Mouse (Mus musculus): ENCODE results near the gene Cep152. TPM values are rescaled to one million over a fixed set of nuclear protein-coding genes. Genes with fewer than 3 reads are reported as not detected.

Cep152 gene
- polyA plus RNA-seq, 1 experiment from 2014 or later = 6.6 TPM

DNA sequence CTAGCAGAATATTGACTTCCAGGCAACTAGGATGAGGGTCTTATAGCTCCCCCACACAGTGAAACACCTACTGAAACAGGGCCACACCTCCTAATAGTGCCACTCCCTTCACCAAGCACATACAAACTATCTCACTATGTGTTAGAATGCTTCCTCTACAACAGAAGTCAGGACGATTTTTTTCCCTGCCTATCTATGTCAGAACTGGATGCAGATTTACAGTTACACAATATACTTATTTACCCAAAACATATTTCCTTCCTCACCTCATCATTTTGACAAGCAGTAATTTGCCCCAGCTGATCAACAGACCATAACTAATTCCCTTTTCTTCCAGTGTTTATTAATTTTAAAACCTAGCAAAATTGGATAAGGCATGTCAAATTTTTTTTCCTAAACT is 81.3 kb downstream of the Cep152 start:
- WGBS = 76% methylated on average over 1 of the region's 1 CpGs
- no peaks in the 10 kb centered on the region for H3K36me3 ChIP-seq
- no peaks in the 10 kb centered on the region for H3K9me3 ChIP-seq
- no peak overlapping the region for H3K4me3 ChIP-seq
- H3K4me1 ChIP-seq = no peaks in the 10 kb centered on the region
- H3K27ac ChIP-seq = no peak overlapping the region
- no peak overlapping the region for H3K4me2 ChIP-seq (replicated peaks)
- ATAC-seq (ENCODE audit: low FRiP score, low read depth) = no peak
- H3K9ac ChIP-seq = no peak overlapping the region
- no peaks in the 10 kb centered on the region for H3K27me3 ChIP-seq (replicated peaks)

DNA sequence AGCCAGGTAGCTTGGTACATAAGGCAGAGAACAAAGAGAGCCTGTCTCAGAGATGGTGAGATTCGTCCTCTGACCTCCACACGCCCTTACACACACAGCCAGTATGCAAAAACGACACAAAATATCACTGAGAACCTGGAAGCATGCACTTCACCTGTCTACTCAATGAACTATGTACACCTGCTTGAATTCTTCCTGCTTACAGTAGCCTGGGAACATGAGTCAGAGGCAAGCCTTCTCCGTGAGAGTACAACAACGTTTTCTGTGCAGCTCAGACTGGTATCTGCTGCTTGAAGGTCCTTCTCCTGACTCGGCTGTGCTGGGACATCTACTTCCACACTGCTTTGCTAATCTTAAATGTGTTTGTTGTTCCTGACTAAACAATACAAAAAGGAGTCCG is 83.5 kb downstream of the Cep152 start:
- whole genome bisulfite sequencing = 86% methylated on average over 7 of the region's 7 CpGs
- no peak overlapping the region for H3K27ac ChIP-seq

DNA sequence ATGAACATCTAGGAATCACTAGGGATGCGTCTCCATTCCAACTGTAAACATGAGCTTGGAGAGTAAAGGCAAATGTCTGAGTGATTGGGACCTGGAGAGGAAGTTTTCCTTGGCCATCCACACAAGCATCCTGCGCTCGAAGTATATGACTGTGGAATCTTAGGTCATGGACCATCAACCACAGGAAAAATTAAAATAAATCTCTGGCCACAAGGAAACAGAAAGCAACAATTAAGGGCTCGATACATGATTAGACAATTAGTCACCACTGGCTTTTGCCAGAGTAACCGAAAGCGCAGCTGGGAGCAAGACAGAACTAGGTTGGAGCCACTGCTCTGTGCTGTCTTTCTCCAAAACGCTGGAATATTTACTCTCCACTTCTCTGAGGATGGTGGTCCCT is 84.3 kb downstream of the Cep152 start:
- H3K27ac ChIP-seq = no peak overlapping the region
- 87% methylated on average over 7 of the region's 7 CpGs for WGBS
- H3K4me3 ChIP-seq = no peak overlapping the region
- H3K9me3 ChIP-seq = no peaks in the 10 kb centered on the region
- H3K27me3 ChIP-seq (replicated peaks) = no peaks in the 10 kb centered on the region
- no peak overlapping the region for H3K4me2 ChIP-seq (replicated peaks)
- ATAC-seq (ENCODE audit: low FRiP score, low read depth) = no peak
- no peak overlapping the region for H3K9ac ChIP-seq
- no peaks in the 10 kb centered on the region for H3K36me3 ChIP-seq
- H3K4me1 ChIP-seq = no peaks in the 10 kb centered on the region

More for the DNA sequence above, 83.5 kb downstream of the Cep152 start:
- Histone ChIP-seq H3K4me3 (no peak overlapping the region), H3K9ac (no peak overlapping the region), H3K9me3 (no peaks in the 10 kb centered on the region), H3K4me2 (replicated peaks) (no peak overlapping the region), H3K36me3 (no peaks in the 10 kb centered on the region), H3K27me3 (replicated peaks) (no peaks in the 10 kb centered on the region), H3K4me1 (no peaks in the 10 kb centered on the region)
- no peak for ATAC-seq (ENCODE audit: low FRiP score, low read depth)

DNA sequence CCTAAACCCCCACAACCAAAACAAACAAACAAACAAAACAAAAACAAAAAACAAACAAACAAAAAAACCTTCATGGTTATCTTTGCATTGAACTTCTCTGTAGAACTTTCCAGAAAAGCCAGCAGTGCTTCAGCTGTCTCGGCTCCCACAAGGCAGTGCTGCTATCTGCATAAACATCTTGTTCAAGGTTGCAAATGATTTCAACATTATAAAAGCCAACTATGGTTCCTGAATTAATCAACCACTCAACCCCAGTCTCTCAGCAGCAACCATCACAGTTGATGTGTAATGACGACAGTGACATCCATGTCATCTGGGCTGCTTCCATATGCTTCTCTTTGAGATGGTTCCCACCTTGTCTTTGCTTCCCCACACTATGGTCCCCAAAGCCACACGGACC is 85.3 kb downstream of the Cep152 start:
- no peak overlapping the region for H3K4me3 ChIP-seq
- no peaks in the 10 kb centered on the region for H3K27me3 ChIP-seq (replicated peaks)
- H3K4me1 ChIP-seq = no peaks in the 10 kb centered on the region
- H3K9me3 ChIP-seq = no peaks in the 10 kb centered on the region
- no peak overlapping the region for H3K9ac ChIP-seq
- WGBS = 95% methylated on average over 3 of the region's 3 CpGs
- no peak overlapping the region for H3K27ac ChIP-seq
- ATAC-seq (ENCODE audit: low FRiP score, low read depth) = no peak
- no peak overlapping the region for H3K4me2 ChIP-seq (replicated peaks)
- H3K36me3 ChIP-seq = no peaks in the 10 kb centered on the region

DNA sequence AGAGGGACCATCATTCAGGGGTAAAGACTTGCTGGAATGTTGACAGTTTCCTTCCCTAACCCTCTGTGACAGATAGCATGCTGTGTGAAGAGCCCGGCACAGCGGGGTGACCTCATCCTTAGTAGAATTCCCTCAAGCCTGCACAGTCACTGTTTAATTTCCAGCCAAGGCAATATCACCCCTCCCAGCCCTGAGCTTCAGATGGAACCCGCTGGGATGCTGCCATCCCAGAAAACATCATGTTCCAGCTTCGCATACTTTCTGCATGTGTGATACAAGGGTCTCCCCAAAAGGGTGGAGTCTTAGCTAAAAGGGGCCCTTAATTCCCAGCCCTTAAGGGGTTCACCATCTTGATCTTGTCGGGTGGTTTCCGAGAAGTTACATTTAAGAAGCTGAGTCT is 94.2 kb downstream of the Cep152 start:
- H3K27me3 ChIP-seq (replicated peaks) = no peaks in the 10 kb centered on the region
- WGBS = 85% methylated on average over 6 of the region's 6 CpGs

DNA sequence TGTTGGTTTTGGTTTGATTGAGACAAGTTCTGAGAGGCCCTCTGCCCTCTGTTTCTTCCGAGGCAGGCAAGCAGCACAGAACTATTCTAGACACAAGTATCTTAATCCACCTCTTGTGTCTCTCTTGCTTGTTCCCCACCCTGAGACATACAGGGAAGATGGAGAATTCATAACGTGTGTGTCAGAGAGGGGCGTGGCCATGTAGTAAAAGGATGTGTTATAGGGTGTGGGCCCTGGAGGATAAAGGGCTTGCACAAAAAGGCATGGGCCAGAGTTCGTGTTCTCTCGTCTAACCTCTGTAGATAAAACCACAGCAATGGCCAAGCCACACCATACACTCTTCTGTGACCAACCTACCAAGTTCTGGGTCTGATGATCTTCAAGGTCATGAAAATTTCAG is 98.3 kb downstream of the Cep152 start:
- Histone ChIP-seq H3K4me1 (no peaks in the 10 kb centered on the region), H3K4me2 (replicated peaks) (no peak overlapping the region), H3K9me3 (no peaks in the 10 kb centered on the region), H3K9ac (no peak overlapping the region), H3K27ac (no peak overlapping the region), H3K4me3 (no peak overlapping the region), H3K36me3 (no peaks in the 10 kb centered on the region), H3K27me3 (replicated peaks) (no peaks in the 10 kb centered on the region)
- ATAC-seq (ENCODE audit: low FRiP score, low read depth) = no peak
- 88% methylated on average over 5 of the region's 5 CpGs for WGBS

More for the DNA sequence above, 94.2 kb downstream of the Cep152 start:
- no peaks in the 10 kb centered on the region for H3K36me3 ChIP-seq
- no peak overlapping the region for H3K27ac ChIP-seq
- H3K4me1 ChIP-seq = no peaks in the 10 kb centered on the region
- no peak overlapping the region for H3K4me2 ChIP-seq (replicated peaks)
- no peak for ATAC-seq (ENCODE audit: low FRiP score, low read depth)
- no peak overlapping the region for H3K4me3 ChIP-seq
- H3K9me3 ChIP-seq = no peaks in the 10 kb centered on the region
- H3K9ac ChIP-seq = no peak overlapping the region

DNA sequence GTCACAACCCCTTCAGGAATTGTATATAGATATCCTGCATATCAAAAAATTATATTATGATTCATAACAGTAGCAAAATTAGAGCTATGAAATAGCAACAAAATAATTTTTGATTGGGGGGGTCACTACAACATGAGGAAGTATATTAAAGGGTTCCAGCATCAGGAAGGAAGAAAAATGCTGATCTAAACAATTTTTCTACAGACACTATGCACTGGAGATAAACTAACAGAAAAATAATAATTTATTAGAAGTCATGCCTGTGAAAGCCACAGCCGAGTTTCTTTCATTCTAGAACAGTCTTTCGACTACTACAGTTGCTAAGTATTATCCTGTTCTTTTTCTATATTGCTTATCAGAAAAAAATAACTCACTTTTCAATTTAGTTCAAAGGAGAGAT is 99.4 kb downstream of the Cep152 start:
- no peaks in the 10 kb centered on the region for H3K9me3 ChIP-seq

DNA sequence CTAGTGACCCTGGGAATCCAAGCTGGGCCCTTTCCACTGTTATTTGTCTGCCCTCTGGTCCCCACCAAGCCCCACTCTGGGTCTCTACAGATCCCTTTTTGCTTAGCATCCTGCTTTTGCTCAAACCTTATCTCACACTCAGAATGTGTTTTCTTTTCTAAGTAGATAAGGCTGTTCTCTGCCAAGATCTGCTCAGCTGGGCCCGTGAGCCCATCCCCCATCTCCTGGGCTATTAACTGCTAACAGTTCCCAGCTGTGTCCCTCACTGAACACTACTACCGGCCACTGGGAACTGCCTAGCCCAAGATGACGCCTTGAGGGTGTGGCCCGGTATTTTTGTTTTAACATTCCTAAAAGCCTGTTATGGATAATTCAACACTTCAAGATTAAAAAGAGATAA is 108.3 kb downstream of the Cep152 start:
- peak; percentile 72; the same call in 1 of the 2 replicates for ATAC-seq (ENCODE audit: low FRiP score, low read depth)
- 20% methylated on average over 4 of the region's 4 CpGs for WGBS
- H3K27me3 ChIP-seq (replicated peaks) = no peaks in the 10 kb centered on the region; the same call in 1 of the 2 replicates
- no peak overlapping the region for H3K4me3 ChIP-seq
- H3K27ac ChIP-seq = no peak overlapping the region
- no peaks in the 10 kb centered on the region for H3K4me1 ChIP-seq
- no peak overlapping the region for H3K9ac ChIP-seq
- H3K9me3 ChIP-seq = no peaks in the 10 kb centered on the region
- H3K4me2 ChIP-seq (replicated peaks) = no peak overlapping the region
- no peaks in the 10 kb centered on the region for H3K36me3 ChIP-seq

More for the DNA sequence above, 99.4 kb downstream of the Cep152 start:
- no peak overlapping the region for H3K27ac ChIP-seq
- H3K4me3 ChIP-seq = no peak overlapping the region
- H3K4me2 ChIP-seq (replicated peaks) = no peak overlapping the region
- no peak overlapping the region for H3K9ac ChIP-seq
- no peaks in the 10 kb centered on the region for H3K4me1 ChIP-seq
- H3K27me3 ChIP-seq (replicated peaks) = no peaks in the 10 kb centered on the region
- no peak for ATAC-seq (ENCODE audit: low FRiP score, low read depth)
- WGBS = 89% methylated on average over 2 of the region's 2 CpGs
- H3K36me3 ChIP-seq = no peaks in the 10 kb centered on the region

DNA sequence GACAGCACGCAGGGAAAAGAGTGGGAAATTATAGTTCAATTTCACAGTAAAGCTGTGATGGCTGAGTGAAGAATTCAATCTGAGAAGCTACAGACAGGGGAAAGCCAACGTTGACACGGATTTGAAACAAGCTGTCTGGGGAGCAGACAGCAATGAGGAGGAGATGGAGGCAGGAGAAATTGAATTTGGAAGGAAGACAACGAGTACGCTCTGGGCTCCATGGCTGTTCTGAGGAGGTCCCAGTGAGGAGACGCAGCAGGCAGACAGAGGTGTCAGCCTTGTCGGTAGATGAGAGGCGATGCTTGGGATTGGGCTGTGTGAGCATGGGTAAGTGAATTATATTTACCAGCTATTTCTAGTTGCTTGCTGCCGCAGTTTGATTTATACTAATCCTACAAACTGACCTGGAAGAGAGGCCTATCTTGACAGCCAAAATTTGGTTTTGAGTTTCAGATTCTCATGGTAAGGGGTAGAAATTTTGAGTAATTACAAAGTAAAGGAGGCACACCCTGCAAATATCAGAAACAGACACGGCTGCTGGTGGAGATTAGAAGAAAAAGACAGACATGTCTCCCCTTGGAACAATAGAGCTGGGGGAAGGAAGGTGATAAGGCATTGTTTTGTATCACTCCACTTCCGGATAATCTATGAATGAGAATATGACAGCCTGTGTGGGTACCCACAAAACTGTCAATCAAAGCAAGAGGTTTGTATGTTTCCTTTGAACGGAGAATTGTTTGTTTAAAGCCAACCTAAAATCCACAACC is 109.4 kb downstream of the Cep152 start:
- Histone ChIP-seq H3K9ac (no peak overlapping the region), H3K4me1 (no peaks in the 10 kb centered on the region), H3K4me2 (replicated peaks) (no peak overlapping the region), H3K27ac (no peak overlapping the region), H3K4me3 (no peak overlapping the region), H3K27me3 (replicated peaks) (no peaks in the 10 kb centered on the region; the same call in 1 of the 2 replicates), H3K36me3 (no peaks in the 10 kb centered on the region), H3K9me3 (no peaks in the 10 kb centered on the region)
- 85% methylated on average over 12 of the region's 12 CpGs for WGBS
- no peak for ATAC-seq (ENCODE audit: low FRiP score, low read depth)

DNA sequence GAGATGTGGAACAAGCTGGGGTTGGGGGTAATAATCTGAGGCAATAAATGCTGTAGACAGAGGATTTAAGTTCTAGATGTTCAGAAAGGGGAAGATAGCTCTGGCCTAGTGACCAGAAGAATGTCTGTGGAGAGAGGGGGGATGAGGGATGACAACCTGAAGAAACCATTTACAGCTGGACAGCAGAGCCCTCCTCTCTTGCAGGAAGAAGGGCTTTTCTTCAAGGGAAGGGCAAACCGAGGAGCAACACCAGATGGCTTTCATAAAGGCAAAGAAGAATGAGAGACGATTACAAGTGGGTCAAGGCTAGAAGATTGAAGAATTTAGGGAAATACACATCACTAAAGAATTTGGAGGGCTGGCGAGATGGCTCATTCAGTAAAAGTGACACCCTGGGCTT is 110.5 kb downstream of the Cep152 start:
- Histone ChIP-seq H3K27ac (no peak overlapping the region), H3K4me1 (no peaks in the 10 kb centered on the region), H3K9ac (no peak overlapping the region), H3K9me3 (no peaks in the 10 kb centered on the region), H3K36me3 (no peaks in the 10 kb centered on the region), H3K4me2 (replicated peaks) (no peak overlapping the region), H3K4me3 (no peak overlapping the region), H3K27me3 (replicated peaks) (no peaks in the 10 kb centered on the region; the same call in 1 of the 2 replicates)
- ATAC-seq (ENCODE audit: low FRiP score, low read depth) = no peak
- 79% methylated on average over 3 of the region's 3 CpGs for WGBS

Other genes with a start within 250 kb of the Cep152 start
- gene Gm9913, start 120.0 kb downstream of the Cep152 start, polyA plus RNA-seq (2016; fragmentation: Nextera tagmentation; extraction: Ambion mirVana) = 0.09 and 0.15 TPM in 2 replicates
- gene Fbn1, start 117.1 kb downstream of the Cep152 start, polyA plus RNA-seq (2016; fragmentation: Nextera tagmentation; extraction: Ambion mirVana) = 6.8 TPM in 2 replicates
- gene Eid1, start 48.0 kb upstream of the Cep152 start, polyA plus RNA-seq (2016; fragmentation: Nextera tagmentation; extraction: Ambion mirVana) = 351 and 393 TPM in 2 replicates
- 3.7 and 5.2 TPM in 2 replicates for gene Shc4, start 99.0 kb upstream of the Cep152 start, polyA plus RNA-seq (2016; fragmentation: Nextera tagmentation; extraction: Ambion mirVana)
- gene Secisbp2l, start 157.8 kb upstream of the Cep152 start, polyA plus RNA-seq (2016; fragmentation: Nextera tagmentation; extraction: Ambion mirVana) = 29.3 and 31.6 TPM in 2 replicates
- 26.6 and 29.0 TPM in 2 replicates for gene Galk2, start 234.0 kb upstream of the Cep152 start, polyA plus RNA-seq (2016; fragmentation: Nextera tagmentation; extraction: Ambion mirVana)
- gene Cops2, start 234.0 kb upstream of the Cep152 start, polyA plus RNA-seq (2016; fragmentation: Nextera tagmentation; extraction: Ambion mirVana) = 74.5 and 83.4 TPM in 2 replicates